Mouse (Mus musculus): ENCODE results near the gene Stag1.

Stag1 gene

GRCm38 (mm10) chr9:100605522-100605921 lies 7.9 kb downstream of the Stag1 start:
- no peak for DNase-seq (ENCODE audit: low spot score)

DNA sequence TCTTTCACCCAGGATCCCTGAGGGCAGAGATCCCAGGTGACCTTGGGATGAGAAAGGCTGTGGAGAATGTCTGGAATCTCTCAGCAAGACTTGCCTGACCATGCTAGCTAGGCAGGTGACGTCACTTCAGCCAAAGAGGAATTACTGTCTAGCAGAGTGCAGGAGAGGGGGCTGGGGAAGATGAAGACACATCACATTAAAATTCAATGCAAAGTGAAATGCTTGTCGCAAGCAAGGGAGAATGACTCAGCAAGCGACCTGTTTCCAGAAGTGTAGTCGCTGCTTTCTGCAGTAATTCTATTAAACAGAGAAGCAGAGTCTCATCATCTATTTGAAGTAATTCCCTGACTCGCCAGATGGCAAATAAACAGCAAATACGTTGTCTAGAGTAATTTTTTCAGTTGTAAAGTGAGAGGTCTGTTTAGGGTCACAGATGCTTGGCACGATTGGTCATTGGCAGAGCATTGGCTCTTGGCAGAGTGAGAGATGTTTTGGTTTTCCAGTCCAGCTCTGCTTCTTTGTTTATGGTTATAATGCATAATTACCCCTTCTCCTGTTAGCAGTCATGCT lies 8.5 kb downstream of the Stag1 start:
- DNase-seq (ENCODE audit: low spot score) = peak; percentile 93

DNA sequence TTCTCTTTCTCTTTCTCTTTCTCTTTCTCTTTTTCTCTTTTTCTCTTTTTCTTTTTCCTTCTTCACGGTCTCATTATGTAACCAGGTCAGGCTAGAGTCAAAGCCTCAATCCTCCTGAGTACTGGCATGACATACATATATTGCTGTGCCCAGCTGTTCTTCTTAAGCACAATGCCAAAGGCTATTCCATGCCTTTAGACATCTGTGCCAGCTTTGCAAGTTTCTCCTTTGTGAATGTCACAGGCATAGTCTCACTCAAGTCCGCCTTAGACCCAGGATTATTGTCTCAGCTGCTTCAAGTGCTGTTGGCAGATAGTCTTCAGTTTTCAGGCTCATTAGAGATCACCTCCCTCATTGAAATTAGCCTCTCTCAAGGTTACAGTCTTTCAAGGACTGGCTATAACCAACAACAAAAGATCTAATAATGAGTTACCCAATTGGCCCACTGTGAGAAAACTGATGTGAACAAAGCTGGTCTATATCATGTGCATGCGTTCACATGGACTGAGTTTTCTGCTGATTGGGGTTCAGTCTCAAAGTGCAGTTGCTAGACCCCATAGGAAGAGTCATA lies 16.0 kb downstream of the Stag1 start:
- no peak for DNase-seq (ENCODE audit: low spot score)

GRCm38 (mm10) chr9:100616947-100617346 lies 19.3 kb downstream of the Stag1 start:
- DNase-seq (ENCODE audit: low spot score) = no peak

DNA sequence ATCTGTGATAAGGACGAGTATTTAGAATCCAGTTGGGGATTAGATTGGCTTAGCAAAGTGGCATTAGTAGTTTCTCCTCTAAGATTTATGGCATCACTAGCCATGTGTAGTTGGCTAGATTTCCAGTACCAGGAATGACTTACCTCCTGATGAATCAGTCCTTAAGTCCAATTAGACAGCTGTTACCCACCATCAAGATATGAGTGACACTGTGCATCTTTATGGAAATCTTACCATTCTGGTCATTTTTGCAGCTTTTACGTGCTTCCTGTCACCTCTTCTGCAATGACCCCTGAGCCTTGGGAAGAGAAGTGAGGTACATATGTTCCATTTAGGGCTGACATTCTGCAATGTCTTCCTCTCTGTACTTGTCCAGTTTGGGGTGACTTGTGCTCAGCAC lies 28.7 kb downstream of the Stag1 start:
- no peak for DNase-seq (ENCODE audit: low spot score)

DNA sequence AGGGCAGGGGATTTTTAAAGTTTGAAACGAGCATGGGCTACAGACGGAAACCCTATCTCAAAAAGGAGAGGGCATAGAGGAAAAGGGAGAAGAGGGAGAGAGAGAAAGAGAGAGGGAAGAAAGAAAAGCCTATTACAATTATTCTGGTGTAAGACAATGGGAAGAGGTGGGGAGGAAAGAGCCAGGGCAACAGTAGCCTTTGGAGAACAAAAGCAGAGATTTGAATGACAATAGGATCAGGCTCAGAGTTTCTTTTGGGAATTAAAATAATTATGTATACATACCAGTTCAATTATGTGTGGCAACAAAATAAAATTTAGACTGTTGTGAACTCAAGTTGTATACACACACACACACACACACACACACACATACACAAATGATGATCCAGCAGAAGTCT lies 43.2 kb downstream of the Stag1 start:
- DNase-seq (ENCODE audit: low spot score) = no peak

- peak; percentile 18 for DNase-seq (ENCODE audit: low spot score)
These were observed 43.9 kb downstream of the Stag1 start for GRCm38 (mm10) chr9:100641391-100642085.

DNA sequence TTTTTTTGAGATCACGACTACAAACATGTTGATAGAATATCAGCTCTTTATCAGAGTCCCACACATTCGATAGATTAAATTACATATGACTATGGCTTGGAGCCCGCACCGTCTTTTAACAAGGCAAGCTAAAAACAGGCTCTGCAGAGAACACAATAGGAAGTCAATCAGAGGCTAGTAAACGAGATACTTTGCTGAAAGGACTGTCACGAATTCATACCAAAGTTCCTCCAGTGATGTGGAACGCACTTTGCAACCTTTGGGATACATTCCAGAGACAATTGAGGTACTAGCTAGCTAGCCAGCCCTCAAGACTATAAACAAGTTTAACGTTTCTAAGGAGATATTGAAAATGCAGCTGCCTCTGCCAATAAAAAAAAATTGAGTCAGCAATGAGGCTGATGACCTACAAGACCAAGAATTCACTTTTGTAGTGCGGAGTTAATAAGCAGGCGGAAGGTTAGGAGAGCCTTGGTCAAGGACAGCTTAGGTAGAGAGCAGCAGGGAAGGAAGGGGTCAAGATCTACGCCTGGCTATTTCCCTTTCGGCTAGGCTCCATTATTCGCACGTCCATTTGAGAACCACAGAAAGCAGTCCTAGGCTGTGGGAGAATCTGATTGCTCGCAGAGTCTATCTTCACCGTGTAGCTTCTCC lies 44.7 kb downstream of the Stag1 start:
- DNase-seq (ENCODE audit: low spot score) = peak; percentile 66

DNA sequence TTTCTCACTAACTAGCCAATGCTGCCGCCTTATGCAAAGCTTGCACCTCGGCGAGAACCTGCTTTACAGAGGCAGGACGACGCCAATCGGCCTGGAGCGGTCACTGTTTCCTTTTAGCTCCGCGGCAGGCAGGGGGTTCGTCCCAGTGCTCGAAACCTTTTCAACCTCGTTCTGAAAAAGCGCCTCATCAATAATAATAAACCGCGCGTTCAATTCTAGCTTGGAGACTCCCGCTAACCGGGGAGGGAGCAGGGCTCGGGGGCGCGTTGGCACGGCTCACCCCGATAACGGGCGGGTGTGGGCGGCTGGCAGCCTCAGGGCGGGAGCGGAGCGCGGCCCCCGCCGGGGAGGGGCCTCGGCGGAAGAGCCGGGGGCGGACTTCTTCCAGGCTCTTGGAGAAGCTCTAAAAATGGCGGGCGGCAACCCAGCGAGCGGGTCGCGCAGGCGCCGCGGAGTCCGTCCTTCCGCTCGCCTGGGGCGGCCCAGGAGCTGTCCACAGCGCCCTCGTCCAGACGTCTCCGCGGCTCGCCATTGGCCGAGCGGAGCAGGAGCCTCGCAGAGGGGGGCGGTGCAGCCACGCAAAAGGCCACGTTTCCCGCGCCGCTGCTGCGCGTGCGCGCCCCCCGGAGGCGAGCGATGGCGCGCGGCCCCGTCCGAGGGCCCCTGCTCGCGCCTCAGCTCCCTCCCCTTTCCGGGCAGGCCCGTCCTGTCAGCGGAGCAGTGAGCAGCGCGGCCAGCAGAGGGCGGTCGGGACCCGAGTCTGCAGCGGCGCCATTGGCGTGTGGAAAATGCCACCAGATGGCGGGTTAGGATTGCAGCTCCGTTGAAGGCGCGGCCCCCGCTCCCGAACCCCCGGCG lies 45.5 kb downstream of the Stag1 start:
- peak; percentile 98 for DNase-seq (ENCODE audit: low spot score)

GRCm38 (mm10) chr9:100644071-100644771 lies 46.6 kb downstream of the Stag1 start:
- peak; percentile 72 for DNase-seq (ENCODE audit: low spot score)

GRCm38 (mm10) chr9:100645026-100645940 lies 47.7 kb downstream of the Stag1 start:
- no peak for DNase-seq (ENCODE audit: low spot score)

DNA sequence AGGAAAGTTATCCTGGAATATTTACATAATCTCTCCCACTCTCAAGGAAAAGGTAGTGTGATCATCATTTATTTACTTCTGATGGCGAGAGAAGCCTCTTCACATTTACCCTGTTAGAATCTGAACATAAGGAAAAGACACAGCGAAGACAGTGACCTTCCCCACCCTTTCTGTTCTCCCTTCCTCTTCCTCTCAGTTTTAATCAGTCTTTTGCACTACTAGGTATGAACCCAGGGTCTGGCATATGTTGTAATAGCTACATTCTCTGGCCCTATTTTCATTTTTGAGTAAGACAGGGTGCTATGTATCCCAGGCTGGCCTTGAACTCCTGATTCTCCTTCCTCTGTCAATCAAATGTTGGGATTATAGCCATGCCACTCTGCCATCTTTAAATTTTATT lies 48.7 kb downstream of the Stag1 start:
- DNase-seq (ENCODE audit: low spot score) = no peak

GRCm38 (mm10) chr9:100647774-100648323 lies 50.3 kb downstream of the Stag1 start:
- DNase-seq (ENCODE audit: low spot score) = no peak

DNA sequence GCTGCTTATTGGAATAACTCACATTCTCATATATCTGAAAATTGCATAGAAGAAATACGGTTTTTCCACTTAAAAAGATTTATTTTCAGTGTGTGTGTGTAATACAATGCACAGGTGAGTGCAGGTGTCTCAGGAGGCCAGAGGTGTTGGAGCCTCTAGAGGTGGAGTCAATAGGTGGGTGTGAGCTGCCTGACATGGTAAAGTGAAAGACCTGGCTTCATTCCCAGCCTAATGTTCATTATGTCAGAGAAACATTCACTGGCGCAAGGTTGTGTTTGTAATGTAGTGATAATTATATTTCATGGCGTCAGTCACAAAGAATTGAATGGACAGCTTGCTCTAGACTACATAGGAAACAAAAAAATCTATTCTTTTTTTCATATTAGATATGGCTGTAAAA lies 56.5 kb downstream of the Stag1 start:
- peak; percentile 23 for DNase-seq (ENCODE audit: low spot score)

DNA sequence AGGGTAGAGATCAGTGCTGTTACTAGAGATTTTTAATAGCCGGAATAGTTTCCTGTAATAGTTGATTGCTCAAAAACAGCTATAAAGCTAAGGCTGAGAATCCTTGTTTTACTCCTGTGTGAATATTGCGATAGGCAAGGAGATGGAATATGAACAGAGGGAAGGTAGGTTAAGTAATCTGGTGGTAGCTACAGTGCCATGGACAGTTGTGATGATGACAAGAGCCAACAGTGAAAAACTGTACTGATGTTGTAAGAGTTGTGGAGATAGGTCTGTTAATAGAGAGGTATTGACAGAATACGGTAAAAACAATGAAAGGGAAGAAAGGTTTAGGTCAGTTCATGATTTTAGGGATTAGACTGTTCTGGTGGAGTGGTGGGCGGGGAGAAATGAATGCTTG lies 58.5 kb downstream of the Stag1 start:
- no peak for DNase-seq (ENCODE audit: low spot score)

- no peak for DNase-seq (ENCODE audit: low spot score)
These were observed 63.0 kb downstream of the Stag1 start for GRCm38 (mm10) chr9:100660587-100660986.

DNA sequence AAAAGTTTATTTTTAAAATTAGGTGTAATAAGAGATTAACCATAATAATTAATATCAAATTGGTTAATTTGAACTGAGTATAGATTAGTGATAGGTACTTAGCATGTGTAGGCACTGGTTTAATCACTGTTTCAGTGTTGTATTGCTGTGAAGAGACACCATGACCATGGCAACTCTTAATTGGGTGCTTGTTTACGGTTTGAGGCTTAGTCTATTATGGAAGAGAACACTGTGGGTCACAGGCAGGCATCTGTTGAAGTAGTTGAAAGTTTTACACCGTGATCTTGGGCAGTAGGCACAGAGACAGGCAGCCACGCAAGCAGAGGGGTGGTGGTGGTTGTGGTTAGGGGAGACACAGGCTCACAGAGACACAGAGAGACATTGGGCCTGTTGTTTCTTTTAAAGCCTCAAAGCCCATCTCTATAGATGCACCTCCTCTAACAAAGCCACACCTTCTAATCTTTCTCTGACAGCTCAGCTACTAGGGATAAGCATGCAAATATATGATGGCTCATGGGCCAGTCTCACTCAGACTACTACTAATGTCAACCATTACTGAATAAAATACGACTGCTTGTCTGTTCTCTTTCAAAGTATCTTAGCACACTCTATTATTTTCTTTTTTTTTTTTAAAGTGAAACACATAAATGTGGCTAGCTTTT lies 66.0 kb downstream of the Stag1 start:
- DNase-seq (ENCODE audit: low spot score) = no peak

- DNase-seq (ENCODE audit: low spot score) = no peak
These were observed 72.6 kb downstream of the Stag1 start for GRCm38 (mm10) chr9:100670151-100670550.

- DNase-seq (ENCODE audit: low spot score) = no peak
These were observed 81.4 kb downstream of the Stag1 start for GRCm38 (mm10) chr9:100679036-100679435.

- no peak for DNase-seq (ENCODE audit: low spot score)
These were observed 84.7 kb downstream of the Stag1 start for GRCm38 (mm10) chr9:100682285-100682684.

All from MN1 (cell line).